Mouse (Mus musculus) adrenal gland, adult 2 months (tissue): Measurements from ENCODE around the gene Gm20388. TPM values are rescaled to one million over a fixed set of nuclear protein-coding genes. Genes with fewer than 3 reads are reported as not detected.
"Not testable (repeated sequence)": the region's sequence is repeated elsewhere in the genome, so short reads cannot be mapped to it uniquely, and the experiment has no call there.

ENCODE experiments used
- DNase-seq: peaks from one replicate; pipeline ENCODE4 v3.0.0; 2021
- polyA plus RNA-seq: library from polyadenylated mRNA; depleted of rRNA; stranded (reverse); fragments of >200 nt; gene quantifications from 2 replicates; pipeline ENCODE4 v1.2.3, GENCODE M21; 2012
- total RNA-seq, 2 experiments: library from RNA; stranded (reverse); gene quantifications; 2 replicates each; pipeline ENCODE4 v1.2.3; 2021

Gene Gm20388
- total and polyA plus RNA-seq, 3 experiments: 5.9 to 50.1 (median 9.9) TPM

GRCm38 (mm10) chr8:120715996-120716680 lies 805.5 kb downstream of the Gm20388 start:
- DNase-seq: no peak

GRCm38 (mm10) chr8:120719586-120720236 lies 809.1 kb downstream of the Gm20388 start:
- no peak for DNase-seq

DNA sequence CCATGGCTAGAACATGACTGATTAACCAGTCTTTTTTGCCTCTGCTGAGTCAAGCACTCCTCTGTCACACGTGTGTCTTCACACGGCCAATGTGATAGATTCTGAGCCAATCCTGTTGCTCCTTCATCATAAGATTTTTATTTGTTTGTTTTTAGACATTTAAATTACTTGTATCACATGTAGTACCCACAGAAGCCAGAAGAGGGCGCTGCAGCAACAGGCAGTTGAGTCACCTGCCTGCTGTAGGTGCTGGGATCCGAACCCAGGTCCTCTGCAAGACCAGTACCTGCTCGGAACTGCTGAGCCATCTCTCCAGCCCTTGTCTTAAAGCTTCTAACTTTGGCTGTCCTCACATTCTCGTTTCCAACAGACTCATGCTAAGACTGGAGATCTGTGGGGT lies 812.4 kb downstream of the Gm20388 start:
- no peak for DNase-seq

- DNase-seq: not testable (repeated sequence)
Measured at GRCm38 (mm10) chr8:120724096-120724495, 813.5 kb downstream of the Gm20388 start.

- DNase-seq: no peak
Measured at GRCm38 (mm10) chr8:120724816-120725575, 814.4 kb downstream of the Gm20388 start.

DNA sequence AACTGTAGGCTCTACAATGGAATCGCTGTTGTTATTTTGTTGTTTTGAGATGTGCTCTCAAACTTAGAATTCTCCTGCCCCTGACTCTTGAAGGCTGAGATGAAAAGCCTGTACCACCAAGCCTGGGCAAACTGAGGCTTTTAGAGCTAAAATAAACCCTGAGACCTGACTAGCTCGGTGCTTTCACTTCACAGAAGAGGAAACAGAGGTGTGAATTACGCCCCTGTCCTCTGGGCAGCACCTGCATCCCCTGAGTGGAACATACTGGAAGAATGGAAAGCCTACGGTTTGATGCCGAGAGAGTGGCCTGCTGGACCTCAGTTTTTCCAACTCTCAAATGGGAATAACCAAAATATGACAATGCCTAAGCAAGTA lies 814.9 kb downstream of the Gm20388 start:
- no peak for DNase-seq

DNA sequence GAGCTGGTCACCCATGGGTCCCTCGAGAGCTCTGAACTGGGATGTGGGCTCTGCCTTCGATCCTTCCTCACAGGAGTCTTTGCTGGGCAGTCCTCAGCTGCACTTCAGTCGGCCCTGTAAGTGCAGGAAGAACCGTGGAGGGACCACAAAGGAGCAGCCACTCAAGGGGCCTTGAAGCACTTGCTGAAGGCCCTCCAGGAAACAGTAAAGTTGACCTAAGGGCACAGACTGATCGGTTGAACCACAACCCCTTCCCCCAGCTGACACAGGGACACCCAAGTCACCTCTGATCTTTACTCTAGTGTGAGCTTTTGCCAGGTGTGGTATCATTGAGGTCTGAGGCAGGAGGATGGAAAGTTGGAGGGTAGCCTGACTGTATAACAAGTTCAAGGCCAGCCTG lies 815.4 kb downstream of the Gm20388 start:
- DNase-seq: no peak

GRCm38 (mm10) chr8:120728488-120729160 lies 818.0 kb downstream of the Gm20388 start:
- no peak for DNase-seq

DNA sequence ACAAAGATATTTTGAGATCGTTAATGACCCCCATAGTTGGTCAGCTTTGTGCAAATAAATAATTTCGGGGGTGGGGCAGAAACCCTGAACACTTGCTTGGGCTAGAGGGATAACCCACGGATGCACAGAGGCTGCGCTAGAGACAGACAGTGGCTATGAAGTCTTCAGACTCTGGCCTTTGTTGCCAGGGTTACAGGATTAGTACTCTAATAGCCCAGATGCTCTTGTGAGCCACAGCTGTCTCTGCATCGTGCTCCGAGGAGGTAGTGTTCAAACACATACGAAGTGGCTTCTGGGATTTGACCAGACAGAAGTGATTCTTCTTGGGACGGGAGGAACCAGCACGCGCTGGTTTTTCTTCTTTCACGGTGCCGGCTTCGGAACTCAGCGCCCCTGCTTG lies 820.9 kb downstream of the Gm20388 start:
- no peak for DNase-seq

DNA sequence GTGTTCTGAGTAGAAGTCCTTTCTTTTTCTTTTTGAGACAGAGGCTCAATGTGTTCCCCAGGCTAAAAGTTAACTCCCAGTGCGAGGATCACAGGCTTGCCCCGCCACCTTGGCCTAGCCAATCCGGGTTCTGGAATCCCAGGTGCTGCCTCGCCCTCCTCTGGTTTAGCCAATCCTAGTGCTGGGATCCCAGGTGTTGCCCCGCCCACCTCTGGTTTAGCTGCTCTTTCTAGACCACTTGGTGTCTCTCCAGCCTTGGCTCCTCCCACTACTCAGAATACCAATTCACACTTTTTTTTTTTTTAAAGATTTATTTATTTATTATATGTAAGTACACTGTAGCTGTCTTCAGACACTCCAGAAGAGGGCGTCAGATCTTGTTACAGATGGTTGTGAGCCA lies 821.4 kb downstream of the Gm20388 start:
- no peak for DNase-seq

- peak; percentile 94 for DNase-seq
Measured at GRCm38 (mm10) chr8:120735770-120736481, 825.3 kb downstream of the Gm20388 start, which contains the start of gene Irf8. Gene Irf8 (plus strand): TSS chr8:120736358.

DNA sequence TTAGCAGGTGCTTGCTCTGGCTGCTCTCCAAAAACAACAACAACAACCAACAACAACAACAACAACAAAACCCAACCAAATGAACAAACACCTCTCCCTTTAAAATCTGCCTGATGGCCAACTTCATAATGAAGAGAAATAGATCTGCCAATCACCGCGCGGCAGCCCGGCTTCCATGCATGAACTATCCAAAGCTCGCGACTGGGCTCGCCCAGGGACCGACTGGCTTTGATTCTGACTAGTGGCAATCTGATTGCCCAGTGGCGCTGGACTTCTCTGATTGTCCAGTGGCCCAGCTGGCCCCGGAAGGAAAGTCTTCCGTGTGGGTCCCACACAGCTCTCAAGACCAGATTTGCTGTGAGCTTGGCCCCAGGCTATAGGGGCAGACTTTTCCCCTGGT lies 825.8 kb downstream of the Gm20388 start:
- DNase-seq: peak; percentile 72

- no peak for DNase-seq
Measured at GRCm38 (mm10) chr8:120737166-120737565, 826.5 kb downstream of the Gm20388 start.

GRCm38 (mm10) chr8:120738771-120739170 lies 828.1 kb downstream of the Gm20388 start:
- no peak for DNase-seq

DNA sequence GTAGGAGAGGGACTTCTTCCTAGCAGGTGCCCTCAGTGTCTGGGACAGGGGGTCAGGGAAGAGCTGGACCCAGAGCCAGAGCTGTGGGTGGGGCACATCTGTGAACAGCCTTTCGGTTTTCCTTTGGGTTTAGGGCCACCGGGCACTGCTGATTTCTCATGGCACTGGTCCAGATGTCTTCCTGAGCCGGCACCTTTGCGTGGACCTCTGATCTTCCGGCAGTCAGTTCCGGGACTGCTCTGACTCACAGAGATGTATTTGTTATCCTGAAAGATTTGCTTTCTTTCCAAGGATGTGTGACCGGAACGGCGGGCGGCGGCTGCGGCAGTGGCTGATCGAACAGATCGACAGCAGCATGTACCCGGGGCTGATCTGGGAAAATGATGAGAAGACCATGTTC lies 828.9 kb downstream of the Gm20388 start:
- peak; percentile 65 for DNase-seq

DNA sequence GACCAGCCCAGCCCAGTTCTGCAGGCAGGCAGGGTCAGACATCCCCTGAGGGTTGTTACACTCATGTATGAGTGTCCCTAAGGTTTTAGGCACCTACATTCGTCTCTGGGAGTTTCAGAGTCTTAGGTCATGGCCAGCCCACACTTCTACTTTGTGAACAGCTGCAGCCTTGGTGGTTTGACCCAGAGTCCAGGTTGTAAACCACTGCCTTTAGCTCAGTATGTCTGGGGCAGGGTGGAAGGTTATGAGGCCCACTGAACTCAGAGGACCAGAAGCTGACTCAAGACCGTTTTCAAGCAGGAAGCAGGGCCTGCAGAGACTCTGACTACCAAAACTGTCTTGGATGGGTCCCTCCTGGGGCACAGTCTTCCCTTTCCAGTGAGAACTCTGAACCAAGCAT lies 829.9 kb downstream of the Gm20388 start:
- no peak for DNase-seq

DNA sequence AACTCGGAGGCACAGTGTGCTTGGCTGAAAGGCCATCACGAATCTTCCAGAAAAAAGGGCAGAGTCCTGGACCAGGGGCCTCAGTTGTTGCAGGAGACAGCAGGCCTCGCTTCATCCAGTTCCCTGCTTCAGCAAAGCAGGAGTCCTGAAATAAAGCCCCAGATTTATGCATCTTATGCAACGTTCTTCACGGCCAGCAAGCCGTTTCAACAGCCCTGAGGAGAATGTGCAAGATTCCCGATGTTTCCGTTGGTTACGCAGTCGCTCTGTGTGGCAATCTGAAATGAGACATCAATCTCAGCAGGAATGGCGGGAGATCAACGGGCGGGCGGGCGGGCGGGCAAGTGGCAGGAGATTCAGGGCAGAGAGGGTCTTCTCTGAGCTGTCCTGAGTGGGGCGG lies 830.4 kb downstream of the Gm20388 start:
- DNase-seq: peak; percentile 62

DNA sequence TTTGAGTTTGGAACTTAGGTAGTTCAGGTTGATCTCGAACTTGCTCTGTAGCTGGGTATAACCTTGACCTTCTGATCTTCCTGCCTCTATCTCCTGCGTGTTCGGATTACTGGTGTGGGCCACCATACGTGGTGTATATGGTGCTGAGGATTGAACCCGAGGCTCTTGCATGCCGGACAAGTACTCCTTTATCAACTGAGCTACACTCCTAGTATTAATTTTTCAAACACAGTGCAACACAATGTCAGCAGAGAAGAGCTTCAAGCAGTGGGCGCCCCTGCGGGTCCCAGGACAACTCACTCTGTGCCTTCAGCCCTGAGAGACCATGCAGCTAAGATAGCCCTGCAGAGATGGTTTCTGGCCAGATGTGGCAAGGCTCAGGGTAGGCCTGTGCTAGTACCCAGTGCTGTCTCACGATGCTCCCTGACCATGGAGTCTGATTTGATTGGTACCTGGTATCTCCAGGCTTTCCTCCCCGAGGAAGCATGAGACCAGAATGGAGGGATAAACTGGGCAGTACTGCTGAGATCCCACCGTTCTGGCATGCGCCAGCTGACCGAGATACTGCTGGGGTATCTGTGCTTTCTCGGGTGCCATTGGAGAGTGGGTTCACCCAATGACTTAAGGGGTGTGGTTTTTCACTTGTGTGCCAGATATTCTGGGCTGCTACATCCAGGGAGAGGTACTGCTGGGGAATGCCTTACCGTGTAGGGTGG lies 831.3 kb downstream of the Gm20388 start:
- DNase-seq: no peak

DNA sequence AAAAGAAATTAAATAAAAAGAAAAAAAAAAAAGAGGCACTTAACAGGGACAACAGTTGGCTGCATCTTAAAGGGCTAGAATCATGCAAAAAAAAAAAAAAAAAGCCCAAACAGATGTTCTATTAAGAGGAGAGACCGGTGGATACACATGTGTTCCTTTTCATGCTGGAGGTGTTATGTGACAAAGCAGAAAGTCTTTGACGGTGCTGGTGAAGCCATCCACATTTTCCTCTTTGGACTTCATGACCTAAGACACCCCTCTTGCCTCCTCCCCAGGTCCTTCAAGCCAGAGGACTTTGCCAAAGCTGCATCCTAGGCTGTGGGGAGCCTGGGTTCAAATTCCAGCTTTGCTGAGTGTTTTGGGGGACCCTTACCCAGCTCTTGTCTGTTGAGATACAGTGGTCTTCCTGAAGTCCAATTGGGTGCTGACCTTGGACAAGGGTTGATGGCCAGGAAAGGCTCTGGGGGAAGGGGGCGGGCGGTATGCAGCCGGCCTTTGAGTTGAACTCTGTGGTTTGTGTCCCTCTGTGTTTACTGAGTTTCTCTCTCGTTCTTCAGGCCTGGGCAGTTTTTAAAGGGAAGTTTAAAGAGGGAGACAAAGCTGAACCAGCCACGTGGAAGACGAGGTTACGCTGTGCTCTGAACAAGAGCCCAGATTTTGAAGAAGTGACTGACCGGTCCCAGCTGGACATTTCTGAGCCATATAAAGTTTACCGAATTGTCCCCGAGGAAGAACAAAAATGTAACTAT lies 832.7 kb downstream of the Gm20388 start:
- DNase-seq: no peak

- DNase-seq: no peak
Measured at GRCm38 (mm10) chr8:120743898-120744290, 833.3 kb downstream of the Gm20388 start.
